Mouse (Mus musculus): Measurements from ENCODE around the gene Adamts17. TPM values are rescaled to one million over a fixed set of nuclear protein-coding genes. Genes with fewer than 3 reads are reported as not detected.

Gene Adamts17
- polyA plus RNA-seq, 1 experiment: 2.3 TPM

DNA sequence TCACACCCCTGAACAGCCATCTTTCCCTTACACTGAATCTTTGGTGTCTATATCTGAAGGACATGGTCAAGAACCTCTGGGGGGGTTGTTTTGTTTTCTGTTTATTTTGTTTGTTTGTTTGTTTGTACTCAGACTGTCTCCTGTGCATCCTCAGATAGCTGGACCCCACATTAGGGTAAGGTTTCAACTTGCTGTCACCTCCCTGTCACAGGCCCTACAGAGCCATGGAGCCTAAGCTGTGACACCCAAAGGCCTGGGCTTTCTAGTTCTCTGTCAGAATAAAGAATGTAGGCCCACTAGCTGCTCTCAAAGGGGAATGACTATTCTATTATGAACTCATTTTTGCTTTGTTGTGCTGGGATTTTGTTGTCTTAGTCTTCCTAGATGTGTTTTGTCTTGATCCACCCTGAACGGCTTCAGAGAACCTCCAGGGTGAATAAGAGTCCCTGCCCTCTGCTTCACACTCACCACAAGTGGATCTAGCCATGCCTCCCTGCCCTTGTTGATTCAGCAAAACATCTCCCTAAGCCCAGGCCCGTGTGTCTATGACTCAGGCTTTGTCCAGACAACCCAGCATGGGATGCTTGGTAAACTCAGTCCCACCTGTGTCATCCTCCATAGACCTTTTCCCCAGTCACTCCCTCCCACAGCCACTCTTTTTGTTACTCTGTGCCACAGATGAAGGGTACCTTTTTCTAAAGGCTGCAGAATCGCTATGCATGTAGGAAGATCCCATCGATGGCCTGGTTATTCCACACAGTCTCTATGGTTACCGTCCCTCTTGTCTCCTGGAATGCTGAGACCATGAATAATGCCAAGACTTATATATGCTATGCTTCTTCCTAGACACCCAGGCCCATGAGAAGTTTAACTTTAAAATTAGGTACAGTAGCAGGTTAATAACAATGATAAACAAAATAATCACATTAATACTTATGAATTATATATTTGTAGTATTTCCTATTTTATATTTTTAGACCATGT lies 197.3 kb downstream of the Adamts17 start:
- TF ChIP-seq CTCF (IDR thresholded peaks at IDR 0.05; ENCODE audit: control insufficient read depth, insufficient read depth, low read length) (no peak), POLR2A (IDR thresholded peaks at IDR 0.05; ENCODE audit: borderline replicate concordance, control insufficient read depth, low read depth, low read length) (no peak)
- 76% methylated on average over 5 of the region's 5 CpGs for WGBS
- H3K4me1 ChIP-seq (ENCODE audit: control insufficient read depth, insufficient read depth, low read length): no peaks in the 10 kb centered on the region
- H3K4me3 ChIP-seq (replicated peaks; ENCODE audit: control insufficient read depth, low read depth, low read length): no peak overlapping the region
- H3K27ac ChIP-seq (ENCODE audit: control insufficient read depth, insufficient read depth, low read depth, low read length, poor library complexity): no peak overlapping the region

DNA sequence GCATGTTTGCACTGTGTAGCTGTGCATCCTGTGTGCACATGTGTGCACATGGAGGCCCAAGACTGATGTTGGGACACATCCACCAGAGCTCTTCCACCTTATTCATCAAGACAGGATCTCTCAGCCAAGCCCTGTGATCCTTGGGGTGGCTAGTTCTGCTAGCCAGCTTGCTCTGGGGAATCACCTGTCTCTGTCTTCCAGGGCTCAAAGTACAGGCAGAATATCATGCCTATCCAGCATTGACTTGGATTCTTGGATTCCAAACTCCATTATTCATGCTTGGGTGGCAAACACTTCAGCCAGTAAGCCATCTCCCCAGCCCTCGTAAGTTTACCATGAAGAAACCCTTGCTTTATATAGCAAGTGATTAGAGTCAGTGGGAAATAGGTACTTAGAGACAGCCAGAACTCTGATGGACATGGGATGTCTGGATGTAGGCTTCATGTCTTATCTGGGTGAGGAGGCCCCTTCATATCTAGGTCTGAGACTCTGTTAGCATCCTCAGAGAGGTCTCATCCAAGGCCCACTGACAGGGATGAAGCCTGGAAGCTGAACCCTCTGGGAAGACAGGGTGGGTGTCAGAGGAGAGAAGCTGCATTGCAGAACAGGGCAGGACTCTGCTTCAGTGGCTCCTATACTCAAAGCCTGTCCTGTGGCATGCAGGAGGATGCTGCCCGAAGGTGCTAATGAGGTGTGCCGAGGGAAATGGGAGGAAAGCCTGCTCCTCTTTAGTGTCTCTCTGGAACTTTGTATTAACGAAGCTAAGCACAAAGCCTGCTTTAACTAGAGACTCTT lies 198.4 kb downstream of the Adamts17 start:
- H3K4me1 ChIP-seq (ENCODE audit: control insufficient read depth, insufficient read depth, low read length): no peaks in the 10 kb centered on the region
- WGBS: 83% methylated on average over 4 of the region's 4 CpGs
- no peak overlapping the region for H3K27ac ChIP-seq (ENCODE audit: control insufficient read depth, insufficient read depth, low read depth, low read length, poor library complexity)
- TF ChIP-seq CTCF (IDR thresholded peaks at IDR 0.05; ENCODE audit: control insufficient read depth, insufficient read depth, low read length): no peak
- no peak for TF ChIP-seq POLR2A (IDR thresholded peaks at IDR 0.05; ENCODE audit: borderline replicate concordance, control insufficient read depth, low read depth, low read length)
- no peak overlapping the region for H3K4me3 ChIP-seq (replicated peaks; ENCODE audit: control insufficient read depth, low read depth, low read length)

DNA sequence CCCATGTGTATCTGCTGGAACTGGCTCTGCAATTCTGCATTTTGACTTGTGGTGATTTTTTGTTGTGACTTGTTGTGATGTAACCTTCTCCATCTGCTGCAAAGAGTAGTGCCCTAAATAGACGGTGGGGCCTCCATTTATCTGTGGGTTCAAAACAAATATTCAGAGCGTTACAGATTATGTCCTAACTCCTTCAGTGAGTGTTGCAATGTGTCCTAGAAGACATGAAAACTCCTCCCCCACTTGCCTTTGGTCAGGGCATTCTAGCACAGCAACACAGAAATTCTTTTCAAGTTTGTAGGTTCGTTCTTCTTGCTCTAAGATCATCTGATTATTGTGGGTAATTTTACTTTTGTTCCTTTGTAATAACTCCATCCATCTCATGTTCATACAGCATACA lies 199.6 kb downstream of the Adamts17 start:
- WGBS: 44% methylated on average over 3 of the region's 3 CpGs
- Histone ChIP-seq H3K27ac (ENCODE audit: control insufficient read depth, insufficient read depth, low read depth, low read length, poor library complexity) (no peak overlapping the region), H3K4me3 (replicated peaks; ENCODE audit: control insufficient read depth, low read depth, low read length) (no peak overlapping the region), H3K4me1 (ENCODE audit: control insufficient read depth, insufficient read depth, low read length) (no peaks in the 10 kb centered on the region)
- TF ChIP-seq CTCF (IDR thresholded peaks at IDR 0.05; ENCODE audit: control insufficient read depth, insufficient read depth, low read length) (no peak), POLR2A (IDR thresholded peaks at IDR 0.05; ENCODE audit: borderline replicate concordance, control insufficient read depth, low read depth, low read length) (no peak)

DNA sequence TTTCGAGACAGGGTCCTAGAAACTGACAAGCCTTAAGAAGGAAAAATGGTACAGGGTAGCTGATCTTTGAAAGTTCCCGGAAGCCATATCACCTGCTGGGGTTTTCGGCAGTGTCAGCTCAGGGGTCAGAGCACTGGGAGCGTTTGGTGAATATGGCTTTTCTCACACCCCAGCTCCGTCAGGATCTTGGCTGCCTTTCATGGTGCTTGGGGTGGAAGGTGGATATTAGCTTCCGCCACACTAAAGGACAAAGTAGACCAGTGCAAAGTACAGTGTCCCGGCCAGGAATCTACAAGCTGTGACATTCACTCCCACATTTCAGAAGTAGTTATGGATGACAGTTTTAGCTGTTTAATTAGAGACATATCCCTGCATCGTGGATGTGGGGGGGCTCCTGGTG lies 200.3 kb downstream of the Adamts17 start:
- no peaks in the 10 kb centered on the region for H3K4me1 ChIP-seq (ENCODE audit: control insufficient read depth, insufficient read depth, low read length)
- no peak overlapping the region for H3K27ac ChIP-seq (ENCODE audit: control insufficient read depth, insufficient read depth, low read depth, low read length, poor library complexity)
- no peak overlapping the region for H3K4me3 ChIP-seq (replicated peaks; ENCODE audit: control insufficient read depth, low read depth, low read length)
- WGBS: 78% methylated on average over 8 of the region's 8 CpGs
- no peak for TF ChIP-seq CTCF (IDR thresholded peaks at IDR 0.05; ENCODE audit: control insufficient read depth, insufficient read depth, low read length)
- TF ChIP-seq POLR2A (IDR thresholded peaks at IDR 0.05; ENCODE audit: borderline replicate concordance, control insufficient read depth, low read depth, low read length): no peak

DNA sequence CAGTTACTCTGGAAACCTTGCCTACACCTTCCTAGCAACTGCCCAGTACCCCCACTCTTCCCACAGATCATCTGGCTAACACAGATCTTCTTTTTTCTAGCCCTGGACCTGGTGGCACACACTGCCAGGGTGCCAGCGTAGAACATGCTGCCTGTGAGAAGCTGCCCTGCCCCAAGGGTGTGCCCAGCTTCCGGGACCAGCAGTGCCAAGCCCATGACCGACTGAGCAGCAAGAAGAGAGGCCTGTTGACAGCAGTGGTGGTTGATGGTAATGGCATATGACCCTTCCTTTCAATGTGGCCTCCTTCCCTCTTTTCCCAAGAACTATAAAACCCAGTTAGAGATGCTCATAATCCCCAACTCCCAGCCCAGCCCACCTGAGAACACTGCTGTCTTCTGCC lies 202.2 kb downstream of the Adamts17 start:
- TF ChIP-seq CTCF (IDR thresholded peaks at IDR 0.05; ENCODE audit: control insufficient read depth, insufficient read depth, low read length): no peak
- TF ChIP-seq POLR2A (IDR thresholded peaks at IDR 0.05; ENCODE audit: borderline replicate concordance, control insufficient read depth, low read depth, low read length): no peak
- no peaks in the 10 kb centered on the region for H3K4me1 ChIP-seq (ENCODE audit: control insufficient read depth, insufficient read depth, low read length)
- H3K27ac ChIP-seq (ENCODE audit: control insufficient read depth, insufficient read depth, low read depth, low read length, poor library complexity): no peak overlapping the region
- WGBS: 75% methylated on average over 3 of the region's 3 CpGs
- no peak overlapping the region for H3K4me3 ChIP-seq (replicated peaks; ENCODE audit: control insufficient read depth, low read depth, low read length)

DNA sequence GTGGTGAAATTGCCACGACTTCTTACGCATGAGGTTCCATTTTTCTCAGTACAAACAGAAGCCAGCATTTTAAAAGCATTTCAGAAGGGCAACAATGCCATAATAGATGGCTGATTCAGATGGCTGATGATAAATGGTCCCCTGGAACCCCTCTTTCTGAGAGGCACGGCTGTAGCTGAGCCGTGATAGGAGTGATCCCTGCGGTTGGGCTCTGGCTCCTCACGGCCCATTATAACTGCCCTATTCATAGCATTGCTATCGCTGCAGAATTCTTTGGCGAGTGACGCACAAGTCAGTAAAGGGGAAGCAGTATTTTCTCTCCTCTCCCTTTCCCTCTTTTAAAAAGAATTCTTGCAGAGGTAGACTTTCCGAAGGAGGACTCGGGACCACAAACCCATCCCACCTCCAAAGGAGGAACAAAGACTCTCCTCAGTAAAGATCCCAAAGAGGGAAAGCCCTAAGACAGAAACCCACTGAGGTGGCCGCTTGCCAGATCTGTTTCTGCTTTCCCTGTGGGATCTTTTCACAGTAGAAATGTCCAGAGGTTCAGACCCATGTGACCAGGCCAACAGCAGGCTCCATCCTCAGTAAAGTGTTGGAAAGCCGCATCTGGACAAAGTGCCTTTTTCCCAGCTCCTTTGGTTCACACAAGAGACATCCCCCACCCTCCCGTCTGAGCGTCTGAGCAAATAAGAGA lies 204.7 kb downstream of the Adamts17 start:
- TF ChIP-seq CTCF (IDR thresholded peaks at IDR 0.05; ENCODE audit: control insufficient read depth, insufficient read depth, low read length) (no peak), POLR2A (IDR thresholded peaks at IDR 0.05; ENCODE audit: borderline replicate concordance, control insufficient read depth, low read depth, low read length) (no peak)
- Histone ChIP-seq H3K4me1 (ENCODE audit: control insufficient read depth, insufficient read depth, low read length) (no peaks in the 10 kb centered on the region), H3K27ac (ENCODE audit: control insufficient read depth, insufficient read depth, low read depth, low read length, poor library complexity) (no peak overlapping the region), H3K4me3 (replicated peaks; ENCODE audit: control insufficient read depth, low read depth, low read length) (no peak overlapping the region)
- 89% methylated on average over 15 of the region's 15 CpGs for WGBS

DNA sequence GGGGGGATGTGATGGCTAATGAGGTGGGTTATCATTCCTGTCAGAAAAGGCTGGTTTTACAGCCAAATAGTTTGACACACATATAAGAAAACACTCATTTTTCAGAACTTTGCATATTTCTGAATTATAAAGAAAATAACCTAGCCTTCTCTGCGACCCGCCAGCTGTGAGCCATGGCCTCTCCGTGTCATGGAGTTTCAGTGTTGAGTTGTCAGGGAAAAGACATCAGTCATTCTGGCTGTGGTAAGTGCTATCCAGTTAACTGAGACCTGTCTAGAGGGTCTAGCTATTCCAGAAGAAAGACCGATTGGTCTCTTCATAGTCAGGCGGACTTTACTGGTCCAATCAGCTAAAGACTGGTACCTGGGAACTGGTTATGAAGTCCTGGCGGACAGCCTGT lies 205.7 kb downstream of the Adamts17 start:
- WGBS: 93% methylated on average over 6 of the region's 6 CpGs
- no peaks in the 10 kb centered on the region for H3K4me1 ChIP-seq (ENCODE audit: control insufficient read depth, insufficient read depth, low read length)
- TF ChIP-seq CTCF (IDR thresholded peaks at IDR 0.05; ENCODE audit: control insufficient read depth, insufficient read depth, low read length) (no peak), POLR2A (IDR thresholded peaks at IDR 0.05; ENCODE audit: borderline replicate concordance, control insufficient read depth, low read depth, low read length) (no peak)
- H3K4me3 ChIP-seq (replicated peaks; ENCODE audit: control insufficient read depth, low read depth, low read length): no peak overlapping the region
- H3K27ac ChIP-seq (ENCODE audit: control insufficient read depth, insufficient read depth, low read depth, low read length, poor library complexity): no peak overlapping the region

DNA sequence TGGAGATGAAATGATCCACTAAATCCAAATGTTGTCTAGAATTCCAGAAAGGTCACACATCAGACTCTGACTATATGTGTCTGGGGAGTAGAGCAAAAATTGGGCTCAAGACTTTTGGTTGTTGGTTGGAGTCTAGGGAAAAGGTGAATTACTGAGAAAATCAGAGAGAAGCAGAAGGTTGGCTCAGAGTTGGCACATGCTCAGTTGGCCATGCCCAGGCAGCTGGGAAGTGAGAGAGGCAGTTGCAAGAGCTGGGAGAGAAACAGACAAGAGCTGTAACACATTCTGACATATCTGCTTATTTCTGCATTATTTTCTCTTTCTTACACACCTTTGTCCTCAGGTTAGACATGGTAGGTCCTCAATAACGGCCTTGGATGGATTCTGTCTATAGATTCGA lies 209.7 kb downstream of the Adamts17 start:
- Histone ChIP-seq H3K27ac (ENCODE audit: control insufficient read depth, insufficient read depth, low read depth, low read length, poor library complexity) (no peak overlapping the region), H3K4me1 (ENCODE audit: control insufficient read depth, insufficient read depth, low read length) (no peaks in the 10 kb centered on the region), H3K4me3 (replicated peaks; ENCODE audit: control insufficient read depth, low read depth, low read length) (no peak overlapping the region)
- 77% methylated on average over 2 of the region's 2 CpGs for WGBS
- TF ChIP-seq CTCF (IDR thresholded peaks at IDR 0.05; ENCODE audit: control insufficient read depth, insufficient read depth, low read length) (no peak), POLR2A (IDR thresholded peaks at IDR 0.05; ENCODE audit: borderline replicate concordance, control insufficient read depth, low read depth, low read length) (no peak)

Data from bone marrow, adult 2 months (tissue).